Mouse (Mus musculus) limb, embryonic 14.5 days (tissue): ENCODE data around the gene Mavs. TPM values are rescaled to one million over a fixed set of nuclear protein-coding genes. Genes with fewer than 3 reads are reported as not detected.

Experiments used
- ATAC-seq: fragments of 200-750 bp; cut with Nextera tagmentation; 2 replicates; pipeline ENCODE4 v1.8.0; 2017; ENCODE audit warnings: low read depth, moderate number of reproducible peaks, moderate TSS enrichment; ENCODE audit not compliant: low FRiP score
- DNase-seq: peaks from one replicate; pipeline ENCODE4 v3.0.0-alpha.2; 2015; ENCODE audit warnings: low spot score
- H3K27ac ChIP-seq: fragments of 300-500 bp; sonication (generic); replicated peaks from 2 replicates; pipeline ENCODE4 v1.5.1; 2014; ENCODE audit warnings: low read depth, mild to moderate bottlenecking, low read length, moderate library complexity, mixed read lengths
- H3K27me3 ChIP-seq: fragments of 300-500 bp; sonication (generic); 2 replicates; pipeline ENCODE4 v1.6.1; 2014; ENCODE audit warnings: low read length, mixed read lengths; ENCODE audit not compliant: control insufficient read depth, insufficient read depth
- H3K36me3 ChIP-seq: fragments of 300-500 bp; sonication (generic); 2 replicates; pipeline ENCODE4 v1.6.1; 2014; ENCODE audit warnings: mild to moderate bottlenecking, low read length, moderate library complexity, mixed read lengths; ENCODE audit not compliant: control insufficient read depth, insufficient read depth
- H3K4me1 ChIP-seq: fragments of 300-500 bp; sonication (generic); 2 replicates; pipeline ENCODE4 v1.6.1; 2014; ENCODE audit warnings: antibody characterized with exemption, low read length, mixed read lengths; ENCODE audit not compliant: control insufficient read depth, insufficient read depth
- H3K4me2 ChIP-seq: fragments of 300-500 bp; sonication (generic); replicated peaks from 2 replicates; pipeline ENCODE4 v1.6.1; 2014; ENCODE audit warnings: low read depth, mild to moderate bottlenecking, low read length, moderate library complexity; ENCODE audit not compliant: severe bottlenecking
- H3K4me3 ChIP-seq: fragments of 300-500 bp; sonication (generic); replicated peaks from 2 replicates; pipeline ENCODE4 v1.5.1; 2014; ENCODE audit warnings: low read length
- H3K9ac ChIP-seq: fragments of 300-500 bp; sonication (generic); 2 replicates; pipeline ENCODE4 v1.6.1; 2014; ENCODE audit warnings: mild to moderate bottlenecking, low read depth, low read length, moderate library complexity; ENCODE audit not compliant: severe bottlenecking
- H3K9me3 ChIP-seq: fragments of 300-500 bp; sonication (generic); 2 replicates; pipeline ENCODE4 v1.6.1; 2016; ENCODE audit warnings: low read length; ENCODE audit not compliant: control insufficient read depth
- POLR2A ChIP-seq: fragments of 200-500 bp; IDR thresholded peaks from 2 replicates; pipeline ENCODE4 v1.8.0; 2012; ENCODE audit warnings: inconsistent platforms, mild to moderate bottlenecking, moderate library complexity, borderline replicate concordance; ENCODE audit not compliant: insufficient read depth, insufficient read length; ENCODE audit errors: extremely low read depth
- WGBS: fragments of 180-500 bp; shearing (Covaris S2); extraction: QIAGEN DNeasy Blood & Tissue Kit; methylation state at CpG from one replicate; pipeline ENCODE4 v1.1.7; 2014; 5-methylcytosine and 5-hydroxymethylcytosine counted together
- polyA plus RNA-seq, 2 experiments: library from polyadenylated mRNA; depleted of rRNA in 1 of 2; stranded (reverse) in 1 of 2; unstranded in 1 of 2; fragments of >200 nt; fragmentation: Nextera tagmentation in 1 of 2; extraction: Ambion mirVana in 1 of 2; gene quantifications; 2 replicates each; pipeline versions ENCODE4 v1.2.1 to v1.2.3; 2012 to 2014

Mavs gene
- polyA plus RNA-seq, 2 experiments: 18.6 to 27.4 TPM

- 0 out of 2 replicates have a peak, but pooled peaks cover 4% of the 10 kb centered on the region for H3K4me1 ChIP-seq
- no peaks in the 10 kb centered on the region for H3K27me3 ChIP-seq
- H3K27ac ChIP-seq: no peak overlapping the region
- TF ChIP-seq POLR2A: no peak
- DNase-seq (no peak), ATAC-seq (no peak)
- H3K4me2 ChIP-seq: no peak overlapping the region
- H3K36me3 ChIP-seq: no peaks in the 10 kb centered on the region
- no peak overlapping the region for H3K9ac ChIP-seq
- H3K4me3 ChIP-seq: no peak overlapping the region
- no peaks in the 10 kb centered on the region for H3K9me3 ChIP-seq
- 55% methylated on average over 3 of the region's 3 CpGs for WGBS
Measured at GRCm38 (mm10) chr2:131255738-131256137, 21.9 kb downstream of the Mavs start.

- no peak overlapping the region for H3K9ac ChIP-seq
- H3K4me2 ChIP-seq: no peak overlapping the region
- WGBS: 59% methylated on average over 8 of the region's 8 CpGs
- no peaks in the 10 kb centered on the region for H3K36me3 ChIP-seq
- no peak overlapping the region for H3K4me3 ChIP-seq
- H3K27me3 ChIP-seq: no peaks in the 10 kb centered on the region
- H3K27ac ChIP-seq: no peak overlapping the region
- DNase-seq (no peak), ATAC-seq (no peak)
- H3K4me1 ChIP-seq: peaks cover 11% of the 10 kb centered on the region
- no peak for TF ChIP-seq POLR2A
- H3K9me3 ChIP-seq: no peaks in the 10 kb centered on the region
Measured at GRCm38 (mm10) chr2:131258693-131259092, 24.8 kb downstream of the Mavs start.

GRCm38 (mm10) chr2:131260544-131261307 is 26.9 kb downstream of the Mavs start:
- Histone ChIP-seq H3K4me3 (no peak overlapping the region), H3K9ac (no peak overlapping the region), H3K4me2 (no peak overlapping the region), H3K4me1 (peaks cover 19% of the 10 kb centered on the region), H3K36me3 (no peaks in the 10 kb centered on the region), H3K27ac (no peak overlapping the region), H3K27me3 (no peaks in the 10 kb centered on the region), H3K9me3 (no peaks in the 10 kb centered on the region)
- DNase-seq (no peak), ATAC-seq (no peak)
- no peak for TF ChIP-seq POLR2A
- 55% methylated on average over 9 of the region's 9 CpGs for WGBS

GRCm38 (mm10) chr2:131261481-131262212 is 27.8 kb downstream of the Mavs start:
- Histone ChIP-seq H3K9ac (peak overlapping the region; percentile 60), H3K27ac (peak overlapping the region; percentile 95), H3K4me2 (peak overlapping the region; percentile 68), H3K36me3 (no peaks in the 10 kb centered on the region; the same call in 1 of the 2 replicates), H3K4me1 (peaks cover 19% of the 10 kb centered on the region), H3K4me3 (peak overlapping the region; percentile 67), H3K9me3 (no peaks in the 10 kb centered on the region), H3K27me3 (no peaks in the 10 kb centered on the region)
- ATAC-seq (peak; percentile 75), DNase-seq (no peak)
- 7% methylated on average over 10 of the region's 10 CpGs for WGBS
- peak; percentile 65; the same call in 1 of the 2 replicates for TF ChIP-seq POLR2A

GRCm38 (mm10) chr2:131262213-131262672 is 28.4 kb downstream of the Mavs start, which contains the start of gene Pank2:
Pank2 (plus strand) TSS chr2:131262495.
- no peaks in the 10 kb centered on the region; the same call in 1 of the 2 replicates for H3K36me3 ChIP-seq
- peak within 1 kb of the TSS; percentile 95 for H3K9ac ChIP-seq
- peak; percentile 98 for DNase-seq
- peak within 1 kb of the TSS; percentile 72 for H3K4me2 ChIP-seq
- TF ChIP-seq POLR2A: peak; percentile 90
- peak; percentile 99 for ATAC-seq
- peaks cover 19% of the 10 kb centered on the region for H3K4me1 ChIP-seq
- H3K9me3 ChIP-seq: no peaks in the 10 kb centered on the region
- WGBS: under 1% methylated on average over 41 of the region's 49 CpGs
- H3K27ac ChIP-seq: peak within 1 kb of the TSS; percentile 95
- peak within 1 kb of the TSS; percentile 67 for H3K4me3 ChIP-seq
- H3K27me3 ChIP-seq: no peaks in the 10 kb centered on the region
